1 mouse cellular context compared by ENCODE assay signal in genomic region chr2:181496831-181497547, GRCm38 (mm10).
TF ChIP-seq lines count a peak whose summit lies in the region.

TSS of gene Tpd52l2 (plus strand) at chr2:181497142.

TF ChIP-seq in CH12.LX, 34 proteins besides CTCF, POLR2A, EP300 and RAD21 (continued from another document):
- TF ChIP-seq SMC3 (IDR thresholded peaks at IDR 0.05; ENCODE audit: low read depth, low read length): no peak
- TF ChIP-seq MAZ (IDR thresholded peaks at IDR 0.05; ENCODE audit: low read depth, low read length): no peak
- TF ChIP-seq MAX (IDR thresholded peaks at IDR 0.05; ENCODE audit: low read length): peak; percentile 29; the same call in 1 of the 2 replicates
- TF ChIP-seq GABPA (IDR thresholded peaks at IDR 0.05; ENCODE audit: insufficient replicate concordance, low read depth, low read length): peak; percentile 5; the same call in 1 of the 2 replicates
- TF ChIP-seq SIN3A (IDR thresholded peaks at IDR 0.05; ENCODE audit: low read length): peak; percentile 88
- no peak for TF ChIP-seq UBTF (IDR thresholded peaks at IDR 0.05; ENCODE audit: low read depth, low read length)
- peak; percentile 50; the same call in 1 of the 2 replicates for TF ChIP-seq TCF12 (IDR thresholded peaks at IDR 0.05; ENCODE audit: low read depth, low read length)
- no peak for TF ChIP-seq USF2 (conservative IDR thresholded peaks at IDR 0.05; ENCODE audit: low read depth, low read length)
- TF ChIP-seq USF1 (IDR thresholded peaks at IDR 0.05; ENCODE audit: low read depth, low read length): no peak
- no peak for TF ChIP-seq ETS1 (conservative IDR thresholded peaks at IDR 0.05; ENCODE audit: low read depth, low read length)
- TF ChIP-seq TBP (conservative IDR thresholded peaks at IDR 0.05; ENCODE audit: low read depth, low read length): peak; percentile 86
- no peak for TF ChIP-seq JUND (conservative IDR thresholded peaks at IDR 0.05; ENCODE audit: low read depth, low read length)
